Comparison of ENCODE assay signal across 8 mouse cellular contexts in the genomic region with DNA sequence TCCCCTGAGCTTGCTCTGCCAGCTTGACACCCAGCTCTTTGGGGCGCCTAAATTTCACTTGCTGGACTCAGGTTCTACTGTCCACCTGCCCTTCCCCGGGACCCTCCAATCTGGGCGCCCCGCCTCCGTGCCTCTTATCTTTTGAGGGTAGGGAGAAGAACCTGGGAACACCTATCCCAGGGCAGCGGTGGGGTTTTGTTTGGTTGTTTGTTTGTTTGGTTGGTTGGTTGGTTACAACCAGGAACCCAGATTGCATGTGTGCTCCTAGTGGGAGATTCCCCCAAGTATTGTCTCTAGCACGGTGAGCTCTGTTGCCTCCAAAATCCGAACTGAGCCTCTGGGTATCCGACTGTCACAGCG. TPM values are rescaled to one million over a fixed set of nuclear protein-coding genes. Genes with fewer than 3 reads are reported as not detected.
DNase-seq lines count a peak whose midpoint lies in the region; ATAC-seq lines count a peak whose summit lies in the region.
"Had no signal": no experiment of that assay in that cellular context is flagged by ENCODE, and none has a peak within 500 bp of the region (broad histone marks: within the 10 kb centered on the region; RNA-seq: fewer than 3 reads in every experiment).

No protein-coding gene starts in this region.

- intact Hi-C loops in left cerebral cortex, postnatal 25 days (cut with DNase I), result loop anchor here (5.0 kb wide), 1 partner anchor 94 kb away; no protein-coding TSS in a partner anchor

- H3K27ac ChIP-seq in hindbrain, embryonic 10.5 days, result no peak overlapping the region
- H3K27ac ChIP-seq in liver, embryonic 15.5 days (replicated peaks), result no peak overlapping the region

- ATAC-seq in megakaryocyte, adult 5-6 weeks (ENCODE audit: poor library complexity, severe bottlenecking), result no peak
- no peak for ATAC-seq in liver, embryonic 15.5 days (ENCODE audit: insufficient read depth)

- WGBS in hindbrain, embryonic 10.5 days, result under 1% methylated on average over 10 of the region's 10 CpGs
- 2% methylated on average over 10 of the region's 10 CpGs for WGBS in liver, embryonic 15.5 days (ENCODE audit: insufficient replicate concordance)

- peaks cover 40% of the 10 kb centered on the region for H3K4me1 ChIP-seq in megakaryocyte, embryonic 14.5 days
- peaks cover 23% of the 10 kb centered on the region for H3K4me1 ChIP-seq in hindbrain, embryonic 10.5 days (replicated peaks)
- peaks cover 8% of the 10 kb centered on the region; the same call in 1 of the 2 replicates for H3K4me1 ChIP-seq in liver, embryonic 15.5 days (replicated peaks)

- H3K9me3 ChIP-seq in megakaryocyte, embryonic 14.5 days, result no peaks in the 10 kb centered on the region
- H3K9me3 ChIP-seq in hindbrain, embryonic 10.5 days, result no peaks in the 10 kb centered on the region
- no peaks in the 10 kb centered on the region for H3K9me3 ChIP-seq in liver, embryonic 15.5 days (replicated peaks)

- no peak for DNase-seq in hindbrain, embryonic 10.5 days (ENCODE audit: low spot score)
- DNase-seq in natural killer cell, adult 2 months (ENCODE audit: low spot score in 2 of 2), result no peak
- no peak for DNase-seq in urinary bladder, adult 2 months (ENCODE audit: low spot score)
- DNase-seq in left cerebral cortex, postnatal 25 days (ENCODE audit: low spot score in 2 of 2), result no peak
- DNase-seq: layer of hippocampus, adult 9-11 months had no signal

- H3K9ac ChIP-seq in liver, embryonic 15.5 days, result no peak overlapping the region

- H3K27me3 ChIP-seq in megakaryocyte, embryonic 14.5 days (replicated peaks), result peaks cover 69% of the 10 kb centered on the region
- peaks cover 80% of the 10 kb centered on the region for H3K27me3 ChIP-seq in hindbrain, embryonic 10.5 days (ENCODE audit: insufficient read depth, poor library complexity, severe bottlenecking)
- H3K27me3 ChIP-seq in liver, embryonic 15.5 days, result peaks cover 72% of the 10 kb centered on the region

- no peaks in the 10 kb centered on the region for H3K36me3 ChIP-seq in megakaryocyte, embryonic 14.5 days (replicated peaks; ENCODE audit: low read length)
- H3K36me3 ChIP-seq in hindbrain, embryonic 10.5 days, result no peaks in the 10 kb centered on the region
- no peaks in the 10 kb centered on the region for H3K36me3 ChIP-seq in liver, embryonic 15.5 days (replicated peaks)

- H3K4me2 ChIP-seq in liver, embryonic 15.5 days, result peak overlapping the region; percentile 60

- peak overlapping the region; percentile 89 for H3K4me3 ChIP-seq in megakaryocyte, embryonic 14.5 days (replicated peaks)
- H3K4me3 ChIP-seq in hindbrain, embryonic 10.5 days, result peak overlapping the region; percentile 58
- peak overlapping the region; percentile 29; the same call in 1 of the 2 replicates for H3K4me3 ChIP-seq in liver, embryonic 15.5 days (replicated peaks)

RNA-seq across cellular contexts. Expression of a gene that starts 0.3 kb away (rescaled TPM):
- 1,630 and 2,601 TPM in 2 replicates for polyA plus RNA-seq in megakaryocyte, embryonic 14.5 days (2012; ENCODE audit: insufficient read depth, low replicate concordance)
- total RNA-seq in megakaryocyte, adult 5-6 weeks (2015), result not detected in 2 replicates
- not detected in 2 replicates for total RNA-seq in megakaryocyte, adult 5-6 weeks (2017)
- polyA plus RNA-seq in hindbrain, embryonic 10.5 days (2016; fragmentation: Nextera tagmentation; extraction: Ambion mirVana), result 1.6 and 1.7 TPM in 2 replicates
- polyA plus RNA-seq in liver, embryonic 15.5 days (2015; fragmentation: Nextera tagmentation; extraction: Ambion mirVana), result 0.22 TPM in 1 of 2 replicates, not detected in the other
- 4.3 and 4.4 TPM in 2 replicates for polyA plus RNA-seq in urinary bladder, adult 2 months (2012; rRNA removed)
- total RNA-seq in left cerebral cortex, postnatal 25 days (2021), result 100 to 1,000 TPM; 233 to 238 TPM

Comparison
In these comparisons a context has a peak if more than half of its experiments do, and no peak if none do; other contexts are left out.
1. H3K4me3 ChIP-seq: peak in every context shown above with its lines; median percentile 89 in megakaryocyte, embryonic 14.5 days; 58 in hindbrain, embryonic 10.5 days; 29 in liver, embryonic 15.5 days.
2. RNA of a gene that starts 0.3 kb away (polyA plus RNA-seq): 1,630 to 2,601 TPM in megakaryocyte, embryonic 14.5 days; 4.3 to 4.4 TPM in urinary bladder, adult 2 months, 1.6 to 1.7 TPM in hindbrain, embryonic 10.5 days and 0.22 TPM in liver, embryonic 15.5 days; every median in the first group is over 100 times any median in the second.